Mouse (Mus musculus): ENCODE results near the gene 2810459M11Rik. TPM values are rescaled to one million over a fixed set of nuclear protein-coding genes. Genes with fewer than 3 reads are reported as not detected.

The 2810459M11Rik gene
- polyA plus RNA-seq, 1 experiment from 2014 or later = 0.25 TPM

GRCm38 (mm10) chr1:86058856-86059769 is 13.4 kb downstream of the 2810459M11Rik start:
- no peaks in the 10 kb centered on the region for H3K4me1 ChIP-seq (ENCODE audit: control insufficient read depth, insufficient read depth, low read length)
- no peaks in the 10 kb centered on the region for H3K27me3 ChIP-seq (ENCODE audit: control insufficient read depth, insufficient read depth, low read length)
- no peaks in the 10 kb centered on the region for H3K36me3 ChIP-seq (replicated peaks; ENCODE audit: control insufficient read depth, insufficient read depth, low read depth, low read length)
- H3K4me3 ChIP-seq (ENCODE audit: low read depth, low read length) = peak overlapping the region; percentile 20; the same call in 1 of the 2 replicates
- peak overlapping the region; percentile 22 for H3K9ac ChIP-seq (replicated peaks; ENCODE audit: low read length)
- H3K4me2 ChIP-seq (ENCODE audit: low read depth, low read length) = peak overlapping the region; percentile 40
- peak; percentile 88 for ATAC-seq (replicated peaks; ENCODE audit: insufficient number of reproducible peaks, low FRiP score, low TSS enrichment, low read depth)
- no peak overlapping the region for H3K27ac ChIP-seq (replicated peaks; ENCODE audit: low read depth, low read length)
- 11% methylated on average over 21 of the region's 21 CpGs for WGBS
- H3K9me3 ChIP-seq (replicated peaks; ENCODE audit: control insufficient read depth, low read length) = no peaks in the 10 kb centered on the region
- peak; percentile 97 for DNase-seq (ENCODE audit: low spot score)

DNA sequence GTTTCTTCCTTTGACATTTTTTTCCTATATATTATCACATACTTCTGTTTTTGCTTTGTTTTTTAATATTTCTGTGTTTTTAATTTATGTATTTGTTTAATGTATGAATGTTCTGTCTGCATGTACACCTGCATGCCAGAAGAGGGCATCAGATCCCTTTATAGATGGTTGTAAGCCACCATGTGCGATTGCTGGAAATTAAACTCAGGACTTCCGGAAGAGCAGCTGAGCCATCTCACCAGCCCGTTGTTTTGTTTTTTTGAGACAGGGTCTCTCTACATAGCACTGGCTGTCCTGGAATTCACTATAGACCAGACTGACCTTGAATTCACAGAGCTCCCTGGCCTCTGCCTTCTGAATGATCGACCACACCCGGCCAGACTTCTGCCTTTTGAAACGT is 16.9 kb downstream of the 2810459M11Rik start:
- H3K4me2 ChIP-seq (ENCODE audit: low read depth, low read length) = no peak overlapping the region
- H3K9me3 ChIP-seq (replicated peaks; ENCODE audit: control insufficient read depth, low read length) = no peaks in the 10 kb centered on the region
- no peak overlapping the region for H3K9ac ChIP-seq (replicated peaks; ENCODE audit: low read length)
- no peak overlapping the region for H3K4me3 ChIP-seq (ENCODE audit: low read depth, low read length)
- H3K4me1 ChIP-seq (ENCODE audit: control insufficient read depth, insufficient read depth, low read length) = no peaks in the 10 kb centered on the region
- H3K36me3 ChIP-seq (replicated peaks; ENCODE audit: control insufficient read depth, insufficient read depth, low read depth, low read length) = no peaks in the 10 kb centered on the region
- no peak for ATAC-seq (replicated peaks; ENCODE audit: insufficient number of reproducible peaks, low FRiP score, low TSS enrichment, low read depth)
- WGBS = 85% methylated on average over 6 of the region's 6 CpGs
- H3K27me3 ChIP-seq (ENCODE audit: control insufficient read depth, insufficient read depth, low read length) = no peaks in the 10 kb centered on the region
- no peak for DNase-seq (ENCODE audit: low spot score)
- H3K27ac ChIP-seq (replicated peaks; ENCODE audit: low read depth, low read length) = no peak overlapping the region

GRCm38 (mm10) chr1:86064271-86064991 is 18.8 kb downstream of the 2810459M11Rik start, which contains the start of gene Psmd1:
TSS of gene Psmd1 (plus strand) at chr1:86064387.
- DNase-seq (ENCODE audit: low spot score) = peak; percentile 96
- H3K27ac ChIP-seq (replicated peaks; ENCODE audit: low read depth, low read length) = peak within 1 kb of the TSS; percentile 44
- peak within 1 kb of the TSS; percentile 93 for H3K4me3 ChIP-seq (ENCODE audit: low read depth, low read length)
- H3K36me3 ChIP-seq (replicated peaks; ENCODE audit: control insufficient read depth, insufficient read depth, low read depth, low read length) = no peaks in the 10 kb centered on the region
- H3K4me1 ChIP-seq (ENCODE audit: control insufficient read depth, insufficient read depth, low read length) = no peaks in the 10 kb centered on the region
- H3K9ac ChIP-seq (replicated peaks; ENCODE audit: low read length) = peak within 1 kb of the TSS; percentile 95
- peak; percentile 95 for ATAC-seq (replicated peaks; ENCODE audit: insufficient number of reproducible peaks, low FRiP score, low TSS enrichment, low read depth)
- H3K27me3 ChIP-seq (ENCODE audit: control insufficient read depth, insufficient read depth, low read length) = no peaks in the 10 kb centered on the region
- H3K4me2 ChIP-seq (ENCODE audit: low read depth, low read length) = peak within 1 kb of the TSS; percentile 66
- under 1% methylated on average over 44 of the region's 47 CpGs for WGBS
- no peaks in the 10 kb centered on the region for H3K9me3 ChIP-seq (replicated peaks; ENCODE audit: control insufficient read depth, low read length)

DNA sequence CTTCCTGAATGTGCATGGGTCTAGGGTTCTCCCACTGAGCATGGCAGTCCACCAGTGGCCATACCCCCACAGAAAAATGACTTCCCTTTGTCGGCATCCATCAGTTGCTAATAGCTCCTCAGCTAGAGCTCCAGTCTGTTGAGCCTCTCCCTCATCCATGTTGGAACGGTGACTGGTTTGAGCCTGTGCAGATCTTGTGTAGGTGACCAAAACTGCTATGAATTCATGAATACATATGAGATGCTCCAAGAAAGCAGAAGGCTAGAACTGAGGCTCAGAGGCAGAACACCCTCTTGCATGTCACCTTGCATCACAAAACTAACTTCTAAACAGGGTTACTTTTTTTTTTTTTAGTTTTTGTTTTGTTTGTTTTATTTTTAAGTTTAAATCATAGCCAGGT is 30.9 kb downstream of the 2810459M11Rik start:
- Histone ChIP-seq H3K36me3 (replicated peaks; ENCODE audit: control insufficient read depth, insufficient read depth, low read depth, low read length) (peaks cover 2% of the 10 kb centered on the region), H3K9ac (replicated peaks; ENCODE audit: low read length) (no peak overlapping the region), H3K9me3 (replicated peaks; ENCODE audit: control insufficient read depth, low read length) (no peaks in the 10 kb centered on the region), H3K27me3 (ENCODE audit: control insufficient read depth, insufficient read depth, low read length) (no peaks in the 10 kb centered on the region), H3K4me2 (ENCODE audit: low read depth, low read length) (no peak overlapping the region), H3K27ac (replicated peaks; ENCODE audit: low read depth, low read length) (no peak overlapping the region), H3K4me1 (ENCODE audit: control insufficient read depth, insufficient read depth, low read length) (no peaks in the 10 kb centered on the region), H3K4me3 (ENCODE audit: low read depth, low read length) (no peak overlapping the region)
- ATAC-seq (replicated peaks; ENCODE audit: insufficient number of reproducible peaks, low FRiP score, low TSS enrichment, low read depth) = no peak
- 95% methylated on average over 2 of the region's 2 CpGs for WGBS
- no peak for DNase-seq (ENCODE audit: low spot score)

DNA sequence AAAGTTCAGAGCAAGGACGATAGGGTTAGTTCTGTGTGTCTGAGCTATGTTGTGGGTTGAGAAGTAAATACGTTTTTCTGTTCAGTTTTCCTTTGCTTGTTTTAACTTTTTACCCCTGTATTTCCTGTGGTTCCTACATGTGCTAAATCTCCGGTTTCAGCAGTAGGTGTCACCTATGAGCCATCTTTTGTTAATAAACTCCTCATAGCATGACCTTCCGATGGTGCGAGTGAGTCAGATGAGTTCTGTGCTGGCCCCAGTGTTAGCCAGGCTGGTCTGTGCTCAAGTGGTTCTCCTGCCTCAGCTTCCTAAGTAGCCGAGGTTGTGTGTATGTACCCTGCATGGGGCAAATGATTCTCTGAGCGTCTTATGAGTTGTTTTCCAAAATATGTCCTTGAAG is 48.8 kb downstream of the 2810459M11Rik start:
- Histone ChIP-seq H3K36me3 (replicated peaks; ENCODE audit: control insufficient read depth, insufficient read depth, low read depth, low read length) (peaks cover 2% of the 10 kb centered on the region; the same call in 1 of the 2 replicates), H3K9ac (replicated peaks; ENCODE audit: low read length) (no peak overlapping the region), H3K27ac (replicated peaks; ENCODE audit: low read depth, low read length) (no peak overlapping the region), H3K4me2 (ENCODE audit: low read depth, low read length) (no peak overlapping the region), H3K4me1 (ENCODE audit: control insufficient read depth, insufficient read depth, low read length) (no peaks in the 10 kb centered on the region), H3K27me3 (ENCODE audit: control insufficient read depth, insufficient read depth, low read length) (no peaks in the 10 kb centered on the region), H3K9me3 (replicated peaks; ENCODE audit: control insufficient read depth, low read length) (no peaks in the 10 kb centered on the region), H3K4me3 (ENCODE audit: low read depth, low read length) (no peak overlapping the region)
- ATAC-seq (replicated peaks; ENCODE audit: insufficient number of reproducible peaks, low FRiP score, low TSS enrichment, low read depth) = no peak
- no peak for DNase-seq (ENCODE audit: low spot score)
- 86% methylated on average over 7 of the region's 7 CpGs for WGBS

DNA sequence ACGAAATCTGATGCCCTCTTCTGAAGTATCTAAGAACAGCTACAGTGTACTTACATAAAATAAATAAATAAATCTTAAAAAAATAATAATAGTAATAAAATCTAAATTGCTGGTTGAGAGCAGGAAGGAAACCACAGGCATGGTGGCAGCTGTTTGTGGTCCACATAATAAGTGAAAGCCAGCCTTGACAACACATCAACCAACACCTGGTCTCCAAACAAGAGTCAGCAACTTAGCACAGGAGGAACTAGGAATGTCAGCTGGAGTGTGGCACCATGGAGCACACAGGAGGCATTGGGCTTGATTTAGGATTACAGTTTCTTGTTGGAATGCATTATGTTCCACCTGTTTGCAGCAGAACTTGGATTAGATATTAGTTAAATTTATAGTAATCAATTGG is 59.4 kb downstream of the 2810459M11Rik start:
- DNase-seq (ENCODE audit: low spot score) (no peak), ATAC-seq (replicated peaks; ENCODE audit: insufficient number of reproducible peaks, low FRiP score, low TSS enrichment, low read depth) (no peak)
- 100% methylated on average over 1 of the region's 1 CpGs for WGBS
- no peaks in the 10 kb centered on the region for H3K27me3 ChIP-seq (ENCODE audit: control insufficient read depth, insufficient read depth, low read length)
- H3K4me3 ChIP-seq (ENCODE audit: low read depth, low read length) = no peak overlapping the region
- no peak overlapping the region for H3K4me2 ChIP-seq (ENCODE audit: low read depth, low read length)
- H3K9me3 ChIP-seq (replicated peaks; ENCODE audit: control insufficient read depth, low read length) = no peaks in the 10 kb centered on the region
- H3K36me3 ChIP-seq (replicated peaks; ENCODE audit: control insufficient read depth, insufficient read depth, low read depth, low read length) = no peaks in the 10 kb centered on the region
- H3K27ac ChIP-seq (replicated peaks; ENCODE audit: low read depth, low read length) = no peak overlapping the region
- H3K9ac ChIP-seq (replicated peaks; ENCODE audit: low read length) = no peak overlapping the region
- H3K4me1 ChIP-seq (ENCODE audit: control insufficient read depth, insufficient read depth, low read length) = no peaks in the 10 kb centered on the region

Measured in embryonic facial prominence, embryonic 11.5 days (tissue).